ENCODE assay signal across 13 mouse cellular contexts in genomic region chr2:102119751-102120505, GRCm38 (mm10).
DNase-seq lines count a peak whose midpoint lies in the region; ATAC-seq lines count a peak whose summit lies in the region.
"Had no signal": no experiment of that assay in that cellular context is flagged by ENCODE, and none has a peak within 500 bp of the region (broad histone marks: within the 10 kb centered on the region; RNA-seq: fewer than 3 reads in every experiment).

No protein-coding gene starts in this region.

- no peaks in the 10 kb centered on the region for H3K27me3 ChIP-seq in hindbrain, embryonic 10.5 days (ENCODE audit: insufficient read depth, poor library complexity, severe bottlenecking)
- no peaks in the 10 kb centered on the region for H3K27me3 ChIP-seq in hindbrain, embryonic 14.5 days (ENCODE audit: control insufficient read depth, insufficient read depth, low read length)
- no peaks in the 10 kb centered on the region for H3K27me3 ChIP-seq in neural tube, embryonic 13.5 days
- no peaks in the 10 kb centered on the region for H3K27me3 ChIP-seq in neural tube, embryonic 15.5 days (replicated peaks)
- H3K27me3 ChIP-seq in embryonic facial prominence, embryonic 15.5 days = no peaks in the 10 kb centered on the region
- H3K27me3 ChIP-seq: CH12.LX; hindbrain, embryonic 15.5 days; lung, embryonic 15.5 days; midbrain, embryonic 12.5 days had no signal

- H3K9ac ChIP-seq in hindbrain, embryonic 14.5 days = no peak overlapping the region
- H3K9ac ChIP-seq in neural tube, embryonic 13.5 days = no peak overlapping the region
- no peak overlapping the region for H3K9ac ChIP-seq in neural tube, embryonic 15.5 days (replicated peaks)
- no peak overlapping the region for H3K9ac ChIP-seq in embryonic facial prominence, embryonic 15.5 days
- H3K9ac ChIP-seq: hindbrain, embryonic 15.5 days; lung, embryonic 15.5 days; midbrain, embryonic 12.5 days had no signal

- 70% methylated on average over 12 of the region's 12 CpGs for WGBS in hindbrain, embryonic 10.5 days
- 63% methylated on average over 12 of the region's 12 CpGs for WGBS in hindbrain, embryonic 14.5 days
- WGBS in neural tube, embryonic 13.5 days = 53% methylated on average over 12 of the region's 12 CpGs
- 47% methylated on average over 12 of the region's 12 CpGs for WGBS in neural tube, embryonic 15.5 days
- WGBS in embryonic facial prominence, embryonic 15.5 days = 38% methylated on average over 12 of the region's 12 CpGs

- H3K36me3 ChIP-seq in hindbrain, embryonic 10.5 days = no peaks in the 10 kb centered on the region
- H3K36me3 ChIP-seq in hindbrain, embryonic 14.5 days (replicated peaks; ENCODE audit: control insufficient read depth, insufficient read depth) = no peaks in the 10 kb centered on the region
- no peaks in the 10 kb centered on the region for H3K36me3 ChIP-seq in neural tube, embryonic 13.5 days
- no peaks in the 10 kb centered on the region for H3K36me3 ChIP-seq in neural tube, embryonic 15.5 days
- no peaks in the 10 kb centered on the region for H3K36me3 ChIP-seq in embryonic facial prominence, embryonic 15.5 days
- H3K36me3 ChIP-seq: hindbrain, embryonic 15.5 days; lung, embryonic 15.5 days; midbrain, embryonic 12.5 days had no signal

- H3K9me3 ChIP-seq in hindbrain, embryonic 10.5 days = no peaks in the 10 kb centered on the region
- no peaks in the 10 kb centered on the region for H3K9me3 ChIP-seq in hindbrain, embryonic 14.5 days (ENCODE audit: control insufficient read depth, low read length)
- H3K9me3 ChIP-seq in neural tube, embryonic 13.5 days = no peaks in the 10 kb centered on the region
- no peaks in the 10 kb centered on the region for H3K9me3 ChIP-seq in neural tube, embryonic 15.5 days (replicated peaks)
- no peaks in the 10 kb centered on the region for H3K9me3 ChIP-seq in embryonic facial prominence, embryonic 15.5 days (replicated peaks)
- H3K9me3 ChIP-seq: hindbrain, embryonic 15.5 days; lung, embryonic 15.5 days; midbrain, embryonic 12.5 days had no signal

- no peak for ATAC-seq in hindbrain, embryonic 14.5 days (ENCODE audit: low FRiP score)
- ATAC-seq in neural tube, embryonic 13.5 days (ENCODE audit: low read depth) = peak; percentile 33; the same call in 1 of the 2 replicates
- no peak for ATAC-seq in neural tube, embryonic 15.5 days (ENCODE audit: low FRiP score)
- ATAC-seq in embryonic facial prominence, embryonic 15.5 days (ENCODE audit: insufficient number of reproducible peaks, low FRiP score, low TSS enrichment, low read depth) = no peak
- ATAC-seq in megakaryocyte-erythroid progenitor cell, adult 5-6 weeks (replicated peaks; ENCODE audit: low FRiP score, low TSS enrichment, poor library complexity, severe bottlenecking) = 0 out of 2 replicates have a peak, but pooled peaks have one; percentile 18

- no peak for DNase-seq in hindbrain, embryonic 10.5 days (ENCODE audit: low spot score)
- no peak for DNase-seq in hindbrain, embryonic 14.5 days (ENCODE audit: low spot score)
- no peak for DNase-seq in layer of hippocampus, adult 9-11 months
- no peak for DNase-seq in spleen, postnatal 14 days (ENCODE audit: low spot score in 2 of 2)
- DNase-seq: cerebellum, adult 9-10 months had no signal

- H3K4me1 ChIP-seq in hindbrain, embryonic 10.5 days (replicated peaks) = peaks cover 87% of the 10 kb centered on the region
- H3K4me1 ChIP-seq in hindbrain, embryonic 14.5 days (replicated peaks; ENCODE audit: control insufficient read depth, insufficient read depth, low read length) = peaks cover 36% of the 10 kb centered on the region
- peaks cover 64% of the 10 kb centered on the region for H3K4me1 ChIP-seq in neural tube, embryonic 13.5 days (replicated peaks)
- H3K4me1 ChIP-seq in neural tube, embryonic 15.5 days = peaks cover 44% of the 10 kb centered on the region
- peaks cover 80% of the 10 kb centered on the region for H3K4me1 ChIP-seq in embryonic facial prominence, embryonic 15.5 days

- H3K4me2 ChIP-seq in hindbrain, embryonic 14.5 days (replicated peaks) = no peak overlapping the region
- H3K4me2 ChIP-seq in neural tube, embryonic 13.5 days = no peak overlapping the region
- no peak overlapping the region for H3K4me2 ChIP-seq in neural tube, embryonic 15.5 days
- peak overlapping the region; percentile 35; the same call in 1 of the 2 replicates for H3K4me2 ChIP-seq in embryonic facial prominence, embryonic 15.5 days (replicated peaks)
- H3K4me2 ChIP-seq: hindbrain, embryonic 15.5 days; lung, embryonic 15.5 days; midbrain, embryonic 12.5 days had no signal

- no peak overlapping the region for H3K4me3 ChIP-seq in hindbrain, embryonic 10.5 days
- no peak overlapping the region for H3K4me3 ChIP-seq in hindbrain, embryonic 14.5 days (replicated peaks; ENCODE audit: low read length)
- H3K4me3 ChIP-seq in neural tube, embryonic 13.5 days = no peak overlapping the region
- H3K4me3 ChIP-seq in neural tube, embryonic 15.5 days (replicated peaks) = no peak overlapping the region
- no peak overlapping the region for H3K4me3 ChIP-seq in embryonic facial prominence, embryonic 15.5 days (replicated peaks)
- H3K4me3 ChIP-seq: hindbrain, embryonic 15.5 days; lung, embryonic 15.5 days; midbrain, embryonic 12.5 days had no signal

- peak overlapping the region; percentile 23; the same call in 1 of the 2 replicates for H3K27ac ChIP-seq in hindbrain, embryonic 10.5 days
- H3K27ac ChIP-seq in hindbrain, embryonic 14.5 days = no peak overlapping the region
- H3K27ac ChIP-seq in neural tube, embryonic 13.5 days (replicated peaks) = peak overlapping the region; percentile 59; the same call in 1 of the 2 replicates
- no peak overlapping the region for H3K27ac ChIP-seq in neural tube, embryonic 15.5 days (replicated peaks)
- H3K27ac ChIP-seq in embryonic facial prominence, embryonic 15.5 days (replicated peaks) = peak overlapping the region; percentile 73
- H3K27ac ChIP-seq: lung, embryonic 15.5 days; midbrain, embryonic 12.5 days had no signal

Comparison
In these comparisons a context has a peak if more than half of its experiments do, and no peak if none do; other contexts are left out.
1. H3K27ac ChIP-seq: peak in hindbrain, embryonic 10.5 days (single experiment), neural tube, embryonic 13.5 days (single experiment) and embryonic facial prominence, embryonic 15.5 days (single experiment); none in hindbrain, embryonic 14.5 days (single experiment) and neural tube, embryonic 15.5 days (single experiment).
2. ATAC-seq: peak in neural tube, embryonic 13.5 days (single experiment) and megakaryocyte-erythroid progenitor cell, adult 5-6 weeks (single experiment); none in hindbrain, embryonic 14.5 days (single experiment), neural tube, embryonic 15.5 days (single experiment) and embryonic facial prominence, embryonic 15.5 days (single experiment).